Mouse (Mus musculus) liver, embryonic 15.5 days (tissue): ENCODE results near the gene Ifi35. TPM values are rescaled to one million over a fixed set of nuclear protein-coding genes. Genes with fewer than 3 reads are reported as not detected.

Experiments
- ATAC-seq: fragments of 200-750 bp; cut with Nextera tagmentation; 2 replicates; pipeline ENCODE4 v1.8.0; 2017; ENCODE audit warnings: moderate number of reproducible peaks, mild to moderate bottlenecking, moderate library complexity; ENCODE audit not compliant: insufficient read depth
- H3K27ac ChIP-seq: fragments of 300-500 bp; sonication (generic); replicated peaks from 2 replicates; pipeline ENCODE4 v1.5.1; 2015; ENCODE audit warnings: mild to moderate bottlenecking, inconsistent platforms
- H3K27me3 ChIP-seq: fragments of 300-500 bp; sonication (generic); 2 replicates; pipeline ENCODE4 v1.6.1; 2015; ENCODE audit warnings: mild to moderate bottlenecking, inconsistent platforms
- H3K36me3 ChIP-seq: fragments of 300-500 bp; sonication (generic); replicated peaks from 2 replicates; pipeline ENCODE4 v1.6.1; 2015; ENCODE audit warnings: moderate library complexity, mild to moderate bottlenecking, inconsistent platforms
- H3K4me1 ChIP-seq: fragments of 300-500 bp; sonication (generic); replicated peaks from 2 replicates; pipeline ENCODE4 v1.6.1; 2015; ENCODE audit warnings: inconsistent platforms
- H3K4me2 ChIP-seq: fragments of 300-500 bp; sonication (generic); 2 replicates; pipeline ENCODE4 v1.6.1; 2015; ENCODE audit warnings: moderate library complexity, mild to moderate bottlenecking, inconsistent platforms
- H3K4me3 ChIP-seq: fragments of 300-500 bp; sonication (generic); replicated peaks from 2 replicates; pipeline ENCODE4 v1.5.1; 2015; ENCODE audit warnings: mild to moderate bottlenecking, inconsistent platforms
- H3K9ac ChIP-seq: fragments of 300-500 bp; sonication (generic); 2 replicates; pipeline ENCODE4 v1.6.1; 2015; ENCODE audit warnings: moderate library complexity, mild to moderate bottlenecking, inconsistent platforms
- H3K9me3 ChIP-seq: fragments of 300-500 bp; sonication (generic); replicated peaks from 2 replicates; pipeline ENCODE4 v1.6.1; 2016; ENCODE audit warnings: inconsistent platforms
- WGBS: fragments of 180-500 bp; shearing (Covaris S2); methylation state at CpG from one replicate; pipeline ENCODE4 v1.1.7; 2015; ENCODE audit warnings: mixed read lengths; ENCODE audit not compliant: insufficient replicate concordance; 5-methylcytosine and 5-hydroxymethylcytosine counted together
- microRNA-seq: library from miRNA; unstranded; fragments of <30 nt; microRNA quantifications from one replicate; pipeline ENCODE4, GENCODE M21; 2016
- polyA plus RNA-seq: library from polyadenylated mRNA; unstranded; fragments of >200 nt; fragmentation: Nextera tagmentation; extraction: Ambion mirVana; gene quantifications from 2 replicates; pipeline ENCODE4 v1.2.1, GENCODE M21; 2015

The Ifi35 gene
- polyA plus RNA-seq, 1 experiment from 2014 or later: 29.6 TPM

DNA sequence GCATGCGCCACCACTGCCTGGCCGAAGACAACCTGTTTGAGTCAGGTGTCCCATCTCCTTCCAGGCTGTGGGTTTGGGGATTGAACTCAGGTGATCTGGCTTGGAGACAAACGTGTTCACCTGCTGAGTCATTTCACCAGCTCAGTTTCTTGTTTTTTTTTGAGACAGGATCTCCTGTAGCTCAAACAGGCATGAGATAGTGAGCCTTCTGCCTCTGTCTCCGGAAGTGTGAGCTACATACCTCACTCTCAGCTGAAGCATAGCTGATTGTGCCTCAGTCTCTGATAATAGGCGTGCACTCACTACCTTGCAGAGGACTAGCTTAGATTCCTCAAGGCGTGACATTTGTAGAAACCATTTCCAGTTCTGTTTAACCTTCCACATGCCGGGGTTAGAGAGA lies 36.6 kb downstream of the Ifi35 start:
- no peak overlapping the region for H3K4me3 ChIP-seq
- H3K27me3 ChIP-seq: no peaks in the 10 kb centered on the region
- H3K4me1 ChIP-seq: peaks cover 47% of the 10 kb centered on the region
- no peaks in the 10 kb centered on the region for H3K9me3 ChIP-seq
- ATAC-seq: no peak
- H3K27ac ChIP-seq: no peak overlapping the region; the same call in none of the 2 replicates
- peak overlapping the region; percentile 45 for H3K4me2 ChIP-seq
- H3K9ac ChIP-seq: no peak overlapping the region
- WGBS: 31% methylated on average over 7 of the region's 7 CpGs
- H3K36me3 ChIP-seq: peaks cover 32% of the 10 kb centered on the region

GRCm38 (mm10) chr11:101485509-101486028 lies 37.4 kb downstream of the Ifi35 start:
- peak overlapping the region; percentile 71 for H3K27ac ChIP-seq
- H3K4me2 ChIP-seq: peak overlapping the region; percentile 45
- no peaks in the 10 kb centered on the region for H3K27me3 ChIP-seq
- peaks cover 46% of the 10 kb centered on the region for H3K4me1 ChIP-seq
- H3K4me3 ChIP-seq: no peak overlapping the region
- H3K9me3 ChIP-seq: no peaks in the 10 kb centered on the region
- ATAC-seq: peak; percentile 86
- 9% methylated on average over 6 of the region's 6 CpGs for WGBS
- H3K36me3 ChIP-seq: peaks cover 39% of the 10 kb centered on the region
- no peak overlapping the region for H3K9ac ChIP-seq

- peaks cover 40% of the 10 kb centered on the region for H3K4me1 ChIP-seq
- H3K9me3 ChIP-seq: no peaks in the 10 kb centered on the region
- peaks cover 44% of the 10 kb centered on the region for H3K36me3 ChIP-seq
- no peak for ATAC-seq
- H3K4me2 ChIP-seq: peak overlapping the region; percentile 45
- H3K27ac ChIP-seq: peak overlapping the region; percentile 71
- no peaks in the 10 kb centered on the region for H3K27me3 ChIP-seq
- 25% methylated on average over 6 of the region's 6 CpGs for WGBS
- no peak overlapping the region for H3K4me3 ChIP-seq
- H3K9ac ChIP-seq: no peak overlapping the region
These were observed 37.9 kb downstream of the Ifi35 start for GRCm38 (mm10) chr11:101486126-101486525.

DNA sequence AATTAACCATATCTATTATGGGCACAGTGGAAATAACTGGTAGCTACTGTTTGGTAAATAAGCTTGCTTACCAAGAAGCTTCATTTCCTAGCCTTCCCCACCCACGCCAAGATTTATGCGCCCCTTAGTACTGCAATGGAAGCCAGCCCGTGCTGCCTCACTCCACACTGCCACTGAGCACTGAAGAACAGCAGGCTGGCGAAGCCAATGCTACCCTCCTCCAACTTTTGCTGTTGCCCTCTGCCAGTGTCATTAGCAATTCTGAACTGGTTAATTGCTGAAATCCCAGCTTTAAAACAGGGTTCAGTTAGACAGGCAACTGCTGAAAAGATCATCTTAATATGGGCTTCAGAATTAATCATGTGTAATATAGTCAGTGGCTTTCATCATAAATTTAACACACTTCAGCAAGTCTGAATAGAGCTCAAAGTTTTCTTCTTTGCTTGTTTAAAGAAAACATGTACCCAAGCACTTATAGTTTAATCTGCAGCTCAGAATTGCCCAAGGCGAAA lies 58.1 kb downstream of the Ifi35 start:
- Histone ChIP-seq H3K9ac (no peak overlapping the region), H3K4me3 (no peak overlapping the region), H3K4me2 (no peak overlapping the region), H3K27ac (no peak overlapping the region), H3K36me3 (peaks cover 94% of the 10 kb centered on the region), H3K4me1 (no peaks in the 10 kb centered on the region), H3K9me3 (no peaks in the 10 kb centered on the region), H3K27me3 (no peaks in the 10 kb centered on the region)
- 88% methylated on average over 5 of the region's 5 CpGs for WGBS
- no peak for ATAC-seq

DNA sequence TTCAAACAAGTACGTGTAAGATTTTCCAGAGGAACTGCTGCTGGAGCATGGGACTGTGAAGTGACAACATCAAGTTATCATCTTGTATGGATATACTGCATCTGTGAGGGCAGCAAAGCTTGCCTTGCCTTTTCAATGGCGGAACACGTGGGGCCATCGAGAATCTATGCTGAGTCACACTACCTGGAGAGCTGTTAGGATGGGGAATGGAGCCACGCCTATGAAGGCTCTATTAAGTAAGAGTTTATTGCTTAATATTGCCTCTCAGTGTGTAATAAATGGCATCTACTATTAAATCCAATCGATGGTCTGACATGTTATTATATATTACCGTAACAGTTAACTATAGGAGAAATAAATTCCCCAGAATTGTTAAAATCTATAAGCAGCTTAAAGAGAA lies 58.9 kb downstream of the Ifi35 start:
- WGBS: 78% methylated on average over 7 of the region's 7 CpGs
- Histone ChIP-seq H3K9me3 (no peaks in the 10 kb centered on the region), H3K36me3 (peaks cover 94% of the 10 kb centered on the region), H3K27ac (no peak overlapping the region), H3K27me3 (no peaks in the 10 kb centered on the region), H3K4me2 (no peak overlapping the region), H3K9ac (no peak overlapping the region), H3K4me1 (no peaks in the 10 kb centered on the region), H3K4me3 (no peak overlapping the region)
- no peak for ATAC-seq

Small RNA genes within 50 kb of the gene (microRNA-seq; reads per million reads assigned to microRNA genes)
- not detected for gene Mir6929

Other genes with a start within 250 kb of the Ifi35 start
- gene Ezh1, start 221.9 kb upstream of the Ifi35 start, polyA plus RNA-seq: 9.8 and 11.0 TPM in 2 replicates
- gene Ramp2, start 202.4 kb upstream of the Ifi35 start, polyA plus RNA-seq: 20.3 and 25.4 TPM in 2 replicates
- gene Vps25, start 194.7 kb upstream of the Ifi35 start, polyA plus RNA-seq: 77.2 and 81.7 TPM in 2 replicates
- gene Wnk4, start 187.8 kb upstream of the Ifi35 start, polyA plus RNA-seq: 5.1 and 6.7 TPM in 2 replicates
- gene Cntd1, start 169.4 kb upstream of the Ifi35 start, polyA plus RNA-seq: 0.67 TPM in 2 replicates
- gene Coa3, start 169.3 kb upstream of the Ifi35 start, polyA plus RNA-seq: 80.5 and 87.1 TPM in 2 replicates
- 94.0 and 97.1 TPM in 2 replicates for gene Becn1, start 146.1 kb upstream of the Ifi35 start, polyA plus RNA-seq
- 189 and 190 TPM in 2 replicates for gene Psme3, start 132.2 kb upstream of the Ifi35 start, polyA plus RNA-seq
- gene Aoc2, start 123.3 kb upstream of the Ifi35 start, polyA plus RNA-seq: 1.4 and 1.5 TPM in 2 replicates
- gene Aoc3, start 117.8 kb upstream of the Ifi35 start, polyA plus RNA-seq: 0.06 TPM in 1 of 2 replicates, not detected in the other
- not detected in 2 replicates for gene G6pc, start 80.8 kb upstream of the Ifi35 start, polyA plus RNA-seq
- 37.2 and 37.3 TPM in 2 replicates for gene Aarsd1, start 30.8 kb upstream of the Ifi35 start, polyA plus RNA-seq
- gene Gm27029, start 23.6 kb upstream of the Ifi35 start, polyA plus RNA-seq: 2.1 and 3.1 TPM in 2 replicates
- gene Rundc1, start 23.3 kb upstream of the Ifi35 start, polyA plus RNA-seq: 5.7 TPM in 2 replicates
- gene Ptges3l, start 23.1 kb upstream of the Ifi35 start, polyA plus RNA-seq: 1.3 and 1.4 TPM in 2 replicates
- gene Rpl27, start 6.1 kb upstream of the Ifi35 start, polyA plus RNA-seq: 149 and 195 TPM in 2 replicates
- 2.0 and 2.1 TPM in 2 replicates for gene Rnd2, start 16.6 kb downstream of the Ifi35 start, polyA plus RNA-seq
- 10.0 and 10.8 TPM in 2 replicates for gene Vat1, start 17.8 kb downstream of the Ifi35 start, polyA plus RNA-seq
- gene Brca1, start 103.5 kb downstream of the Ifi35 start, polyA plus RNA-seq: 11.5 and 12.5 TPM in 2 replicates
- 39.5 and 49.8 TPM in 2 replicates for gene Nbr1, start 103.7 kb downstream of the Ifi35 start, polyA plus RNA-seq
- gene Tmem106a, start 133.8 kb downstream of the Ifi35 start, polyA plus RNA-seq: 7.7 and 7.8 TPM in 2 replicates
- gene Gm11634, start 150.8 kb downstream of the Ifi35 start, polyA plus RNA-seq: 0.16 TPM in 1 of 2 replicates, not detected in the other
- gene Rdm1, start 178.8 kb downstream of the Ifi35 start, polyA plus RNA-seq: 10.7 and 12.1 TPM in 2 replicates
- gene Arl4d, start 217.1 kb downstream of the Ifi35 start, polyA plus RNA-seq: 0.82 and 0.94 TPM in 2 replicates